Mouse (Mus musculus) natural killer cell, adult 2 months (primary cell): ENCODE measurements around the gene Slc35f2.

Experiments used
- DNase-seq, 2 experiments: peaks; one replicate each; pipeline ENCODE4 v3.0.0; 2022; ENCODE audit warnings: low spot score in 2 of 2

Gene Slc35f2

GRCm38 (mm10) chr9:53771344-53772021 lies at the start of gene Slc35f2:
Gene Slc35f2 (plus strand): TSS chr9:53771538.
- peak; percentile 11 to 19 for DNase-seq

- DNase-seq, result no peak
Observed at GRCm38 (mm10) chr9:53740829-53741404, 30.4 kb upstream of the Slc35f2 start.

- DNase-seq, result no peak
Observed at GRCm38 (mm10) chr9:53750411-53750810, 20.9 kb upstream of the Slc35f2 start.

- DNase-seq, result no peak
Observed at GRCm38 (mm10) chr9:53750899-53751298, 20.4 kb upstream of the Slc35f2 start.

- no peak for DNase-seq
Observed at GRCm38 (mm10) chr9:53754801-53755200, 16.5 kb upstream of the Slc35f2 start.

- DNase-seq, result no peak
Observed at GRCm38 (mm10) chr9:53758142-53758541, 13.2 kb upstream of the Slc35f2 start.

- DNase-seq, result no peak
Observed at GRCm38 (mm10) chr9:53764697-53765096, 6.6 kb upstream of the Slc35f2 start.

GRCm38 (mm10) chr9:53768486-53768885 lies 2.9 kb upstream of the Slc35f2 start:
- DNase-seq, result no peak

GRCm38 (mm10) chr9:53770771-53771343 lies 481 bp upstream of the Slc35f2 start:
- no peak for DNase-seq

- DNase-seq, result no peak
Observed at GRCm38 (mm10) chr9:53772121-53772561, 803 bp downstream of the Slc35f2 start.

GRCm38 (mm10) chr9:53775511-53775910 lies 4.2 kb downstream of the Slc35f2 start:
- DNase-seq, result no peak

GRCm38 (mm10) chr9:53786561-53787407 lies 15.4 kb downstream of the Slc35f2 start:
- DNase-seq, result peak; percentile 20 to 30

- no peak for DNase-seq
Observed at GRCm38 (mm10) chr9:53793830-53794330, 22.5 kb downstream of the Slc35f2 start.

- no peak for DNase-seq
Observed at GRCm38 (mm10) chr9:53794490-53794889, 23.2 kb downstream of the Slc35f2 start.

GRCm38 (mm10) chr9:53795351-53795750 lies 24.0 kb downstream of the Slc35f2 start:
- no peak for DNase-seq

GRCm38 (mm10) chr9:53796386-53796785 lies 25.0 kb downstream of the Slc35f2 start:
- no peak for DNase-seq

- DNase-seq, result no peak
Observed at GRCm38 (mm10) chr9:53797141-53797540, 25.8 kb downstream of the Slc35f2 start.

- no peak for DNase-seq
Observed at GRCm38 (mm10) chr9:53802921-53803320, 31.6 kb downstream of the Slc35f2 start.

- peak in 1 of 2 experiments; percentile 5 for DNase-seq
Observed at GRCm38 (mm10) chr9:53806496-53807086, 35.3 kb downstream of the Slc35f2 start.

GRCm38 (mm10) chr9:53813418-53813817 lies 42.1 kb downstream of the Slc35f2 start:
- DNase-seq, result no peak

- peak; percentile 44 to 53 for DNase-seq
Observed at GRCm38 (mm10) chr9:53818760-53819159, 47.4 kb downstream of the Slc35f2 start.

GRCm38 (mm10) chr9:53825318-53825717 lies 54.0 kb downstream of the Slc35f2 start:
- no peak for DNase-seq
